ENCODE assay signal across 13 mouse cellular contexts in the genomic region with DNA sequence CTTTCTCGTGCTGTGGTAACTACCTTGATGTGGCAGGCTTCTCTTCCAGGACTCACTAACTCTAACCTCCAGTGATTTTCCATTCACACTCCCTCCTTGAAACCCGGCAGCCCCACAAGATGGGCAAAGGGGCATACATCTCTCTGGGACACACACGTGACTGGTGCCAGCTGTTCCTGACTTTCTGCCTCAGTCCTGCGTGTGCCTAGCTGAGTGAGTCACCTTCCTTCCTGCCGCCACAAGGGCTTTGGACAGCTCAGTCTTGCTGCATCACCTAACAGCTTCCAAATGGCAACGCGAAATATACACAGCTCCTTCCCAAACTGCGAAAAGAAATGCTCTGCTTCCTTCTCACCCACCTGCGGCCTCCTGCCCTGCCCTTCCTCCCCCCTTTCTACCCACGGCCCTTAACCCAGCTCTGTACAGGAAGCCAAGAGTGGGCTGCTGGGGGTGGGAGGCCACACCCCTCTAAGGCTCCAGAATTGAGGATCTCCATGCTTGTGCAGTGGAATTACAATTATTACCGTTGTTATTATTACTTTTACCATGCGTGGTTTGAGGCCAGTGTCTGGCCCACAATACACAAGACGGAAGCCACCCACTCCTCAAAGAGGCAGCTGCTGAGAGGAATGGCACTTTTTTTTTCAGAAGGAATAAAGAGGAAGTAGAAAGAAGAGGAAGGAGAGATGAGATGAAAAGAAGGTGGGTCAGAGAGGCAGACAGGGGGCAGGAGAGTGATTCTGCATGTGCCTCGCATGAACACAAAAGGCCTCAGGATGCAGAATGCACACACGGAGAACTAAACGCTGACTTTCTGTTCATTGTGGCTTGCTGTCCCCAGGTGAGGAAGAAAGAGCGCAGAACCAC.
A peak's percentile ranks its signal among the peaks of the same experiment; 100 is the strongest.
DNase-seq lines count a peak whose midpoint lies in the region; ATAC-seq and TF ChIP-seq lines count a peak whose summit lies in the region.
"Had no signal": no experiment of that assay in that cellular context is flagged by ENCODE, and none has a peak within 500 bp of the region (broad histone marks: within the 10 kb centered on the region; RNA-seq: fewer than 3 reads in every experiment).

No protein-coding gene starts in this region.

- no peak overlapping the region for H3K4me2 ChIP-seq in hindbrain, postnatal 0 days (ENCODE audit: low read depth, low read length)
- H3K4me2 ChIP-seq: forebrain, embryonic 12.5 days; heart, embryonic 13.5 days; limb, embryonic 13.5 days; neural tube, embryonic 15.5 days had no signal

- no peak for ATAC-seq in hindbrain, postnatal 0 days
- ATAC-seq in megakaryocyte progenitor cell, adult 5-6 weeks (replicated peaks; ENCODE audit: poor library complexity), result peak; percentile 74

- no peaks in the 10 kb centered on the region for H3K9me3 ChIP-seq in hindbrain, embryonic 10.5 days
- H3K9me3 ChIP-seq in hindbrain, postnatal 0 days (ENCODE audit: low read length), result no peaks in the 10 kb centered on the region
- H3K9me3 ChIP-seq: forebrain, embryonic 12.5 days; heart, embryonic 13.5 days; limb, embryonic 13.5 days; neural tube, embryonic 15.5 days had no signal

- no peak for DNase-seq in hindbrain, embryonic 10.5 days (ENCODE audit: low spot score)
- no peak for DNase-seq in hindbrain, postnatal 0 days (ENCODE audit: low spot score)
- DNase-seq in 3T3-L1 (ENCODE audit: low read depth, low spot score) (peak; percentile 85), adipocyte (ENCODE audit: low spot score) (peak; percentile 3)
- DNase-seq in ovary, postnatal 10 days (ENCODE audit: low spot score), result no peak
- DNase-seq in ovary, postnatal 36 days (ENCODE audit: low spot score), result no peak
- DNase-seq in heart, postnatal 4 days, result no peak

- no peak overlapping the region for H3K9ac ChIP-seq in hindbrain, postnatal 0 days (replicated peaks; ENCODE audit: low read length)
- H3K9ac ChIP-seq: forebrain, embryonic 12.5 days; heart, embryonic 13.5 days; limb, embryonic 13.5 days; neural tube, embryonic 15.5 days had no signal

- TF ChIP-seq CTCF in hindbrain, postnatal 0 days (IDR thresholded peaks at IDR 0.05; ENCODE audit: low read depth), result no peak

- no peaks in the 10 kb centered on the region for H3K36me3 ChIP-seq in hindbrain, embryonic 10.5 days
- no peaks in the 10 kb centered on the region for H3K36me3 ChIP-seq in hindbrain, postnatal 0 days (ENCODE audit: insufficient read depth, low read length)
- H3K36me3 ChIP-seq: forebrain, embryonic 12.5 days; heart, embryonic 13.5 days; limb, embryonic 13.5 days; neural tube, embryonic 15.5 days had no signal

- H3K27ac ChIP-seq in hindbrain, embryonic 10.5 days, result peak overlapping the region; percentile 88
- H3K27ac ChIP-seq in hindbrain, postnatal 0 days, result no peak overlapping the region
- H3K27ac ChIP-seq: forebrain, embryonic 12.5 days; heart, embryonic 13.5 days; limb, embryonic 13.5 days; macrophage; neural tube, embryonic 15.5 days had no signal

- WGBS in hindbrain, embryonic 10.5 days, result 84% methylated on average over 17 of the region's 17 CpGs
- 76% methylated on average over 17 of the region's 17 CpGs for WGBS in hindbrain, postnatal 0 days

- H3K4me1 ChIP-seq in hindbrain, embryonic 10.5 days (replicated peaks), result peaks cover 77% of the 10 kb centered on the region
- H3K4me1 ChIP-seq in hindbrain, postnatal 0 days (ENCODE audit: insufficient read depth, low read length), result peaks cover 5% of the 10 kb centered on the region; the same call in 1 of the 2 replicates

- H3K27me3 ChIP-seq in hindbrain, embryonic 10.5 days (ENCODE audit: insufficient read depth, poor library complexity, severe bottlenecking), result no peaks in the 10 kb centered on the region
- no peaks in the 10 kb centered on the region for H3K27me3 ChIP-seq in hindbrain, postnatal 0 days (ENCODE audit: insufficient read depth, low read length)
- H3K27me3 ChIP-seq: forebrain, embryonic 12.5 days; heart, embryonic 13.5 days; limb, embryonic 13.5 days; neural tube, embryonic 15.5 days had no signal

- no peak overlapping the region for H3K4me3 ChIP-seq in hindbrain, embryonic 10.5 days
- H3K4me3 ChIP-seq in hindbrain, postnatal 0 days (ENCODE audit: low read length), result no peak overlapping the region
- H3K4me3 ChIP-seq: forebrain, embryonic 12.5 days; heart, embryonic 13.5 days; limb, embryonic 13.5 days; neural tube, embryonic 15.5 days had no signal

Comparison
In these comparisons a context has a peak if more than half of its experiments do, and no peak if none do; other contexts are left out.
1. DNase-seq: peak in 3T3-L1 (single experiment) and adipocyte (single experiment); none in hindbrain, embryonic 10.5 days (single experiment), hindbrain, postnatal 0 days (single experiment), ovary, postnatal 10 days (single experiment), ovary, postnatal 36 days (single experiment) and heart, postnatal 4 days (single experiment).